Mouse (Mus musculus): ENCODE data around the gene Megf11. TPM values are rescaled to one million over a fixed set of nuclear protein-coding genes. Genes with fewer than 3 reads are reported as not detected.

Gene Megf11
- polyA plus RNA-seq, 1 experiment from 2014 or later: 0.53 TPM

- DNase-seq (ENCODE audit: low spot score) (no peak), ATAC-seq (replicated peaks; ENCODE audit: low FRiP score) (no peak)
- Histone ChIP-seq H3K4me2 (no peak overlapping the region), H3K27ac (ENCODE audit: low read depth, low read length) (no peak overlapping the region), H3K36me3 (ENCODE audit: control insufficient read depth, insufficient read depth, low read length) (no peaks in the 10 kb centered on the region), H3K9ac (ENCODE audit: low read depth, low read length) (no peak overlapping the region), H3K4me1 (replicated peaks; ENCODE audit: control insufficient read depth, insufficient read depth, low read length) (peaks cover 2% of the 10 kb centered on the region), H3K27me3 (replicated peaks; ENCODE audit: control insufficient read depth, insufficient read depth, low read length) (no peaks in the 10 kb centered on the region), H3K4me3 (ENCODE audit: low read depth, low read length) (no peak overlapping the region), H3K9me3 (ENCODE audit: control insufficient read depth, low read length) (no peaks in the 10 kb centered on the region)
- 84% methylated on average over 7 of the region's 7 CpGs for WGBS
These were observed 142.6 kb downstream of the Megf11 start for GRCm38 (mm10) chr9:64528061-64528460.

GRCm38 (mm10) chr9:64528595-64528994 is 143.2 kb downstream of the Megf11 start:
- Histone ChIP-seq H3K4me3 (ENCODE audit: low read depth, low read length) (no peak overlapping the region), H3K36me3 (ENCODE audit: control insufficient read depth, insufficient read depth, low read length) (no peaks in the 10 kb centered on the region), H3K4me1 (replicated peaks; ENCODE audit: control insufficient read depth, insufficient read depth, low read length) (peaks cover 2% of the 10 kb centered on the region), H3K27ac (ENCODE audit: low read depth, low read length) (no peak overlapping the region), H3K4me2 (no peak overlapping the region), H3K27me3 (replicated peaks; ENCODE audit: control insufficient read depth, insufficient read depth, low read length) (no peaks in the 10 kb centered on the region), H3K9me3 (ENCODE audit: control insufficient read depth, low read length) (no peaks in the 10 kb centered on the region), H3K9ac (ENCODE audit: low read depth, low read length) (no peak overlapping the region)
- DNase-seq (ENCODE audit: low spot score) (no peak), ATAC-seq (replicated peaks; ENCODE audit: low FRiP score) (no peak)
- 63% methylated on average over 2 of the region's 2 CpGs for WGBS

- H3K27me3 ChIP-seq (replicated peaks; ENCODE audit: control insufficient read depth, insufficient read depth, low read length): no peaks in the 10 kb centered on the region; the same call in 1 of the 2 replicates
- ATAC-seq (replicated peaks; ENCODE audit: low FRiP score) (no peak), DNase-seq (ENCODE audit: low spot score) (no peak)
- H3K4me2 ChIP-seq: no peak overlapping the region
- no peaks in the 10 kb centered on the region for H3K9me3 ChIP-seq (ENCODE audit: control insufficient read depth, low read length)
- no peak overlapping the region for H3K4me3 ChIP-seq (ENCODE audit: low read depth, low read length)
- H3K4me1 ChIP-seq (replicated peaks; ENCODE audit: control insufficient read depth, insufficient read depth, low read length): peaks cover 18% of the 10 kb centered on the region
- H3K27ac ChIP-seq (ENCODE audit: low read depth, low read length): peak overlapping the region; percentile 66; the same call in 1 of the 2 replicates
- no peaks in the 10 kb centered on the region for H3K36me3 ChIP-seq (ENCODE audit: control insufficient read depth, insufficient read depth, low read length)
- no peak overlapping the region for H3K9ac ChIP-seq (ENCODE audit: low read depth, low read length)
- 80% methylated on average over 3 of the region's 3 CpGs for WGBS
These were observed 146.5 kb downstream of the Megf11 start for GRCm38 (mm10) chr9:64531935-64532334.

GRCm38 (mm10) chr9:64532711-64533242 is 147.4 kb downstream of the Megf11 start:
- no peaks in the 10 kb centered on the region for H3K9me3 ChIP-seq (ENCODE audit: control insufficient read depth, low read length)
- no peaks in the 10 kb centered on the region; the same call in 1 of the 2 replicates for H3K27me3 ChIP-seq (replicated peaks; ENCODE audit: control insufficient read depth, insufficient read depth, low read length)
- H3K4me3 ChIP-seq (ENCODE audit: low read depth, low read length): no peak overlapping the region
- 0 out of 2 replicates have a peak overlapping the region, but pooled peaks have one; percentile 13 for H3K4me2 ChIP-seq
- H3K27ac ChIP-seq (ENCODE audit: low read depth, low read length): peak overlapping the region; percentile 66
- WGBS: 31% methylated on average over 4 of the region's 4 CpGs
- H3K36me3 ChIP-seq (ENCODE audit: control insufficient read depth, insufficient read depth, low read length): no peaks in the 10 kb centered on the region
- ATAC-seq (replicated peaks; ENCODE audit: low FRiP score): no peak
- no peak overlapping the region for H3K9ac ChIP-seq (ENCODE audit: low read depth, low read length)
- H3K4me1 ChIP-seq (replicated peaks; ENCODE audit: control insufficient read depth, insufficient read depth, low read length): peaks cover 18% of the 10 kb centered on the region
- DNase-seq (ENCODE audit: low spot score): peak; percentile 44

DNA sequence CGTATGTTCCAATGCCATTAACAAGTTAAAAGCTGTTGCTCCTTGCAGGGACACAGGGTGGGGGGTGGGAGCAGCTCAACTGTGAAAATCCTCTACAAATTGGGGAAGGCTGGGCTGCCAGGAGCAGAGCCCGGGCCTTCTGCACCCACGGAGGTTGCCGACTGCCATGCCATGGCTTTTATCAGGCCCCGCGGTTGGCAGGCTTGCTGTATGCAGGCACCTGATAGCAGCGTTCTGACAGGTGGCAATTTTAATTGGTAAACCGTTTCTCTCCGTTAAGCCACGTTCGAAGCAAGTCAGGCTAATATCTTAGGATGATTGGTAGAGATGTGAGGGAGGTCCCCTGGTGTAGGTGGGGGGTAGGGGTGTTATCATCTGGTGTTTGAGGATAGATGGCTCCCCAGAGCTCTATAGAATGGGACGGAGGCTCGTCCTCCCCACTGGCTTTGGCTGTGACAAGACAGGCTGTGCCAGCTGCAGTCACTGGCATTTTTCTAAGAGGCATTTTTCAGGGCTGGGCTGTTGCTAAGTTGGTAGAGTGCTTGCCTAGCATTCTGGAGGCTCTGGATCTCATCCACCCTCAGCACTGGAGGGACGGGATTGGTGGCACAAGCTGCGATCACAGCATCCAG is 148.2 kb downstream of the Megf11 start:
- Histone ChIP-seq H3K4me2 (peak overlapping the region; percentile 41), H3K9ac (ENCODE audit: low read depth, low read length) (peak overlapping the region; percentile 39), H3K4me3 (ENCODE audit: low read depth, low read length) (no peak overlapping the region), H3K4me1 (replicated peaks; ENCODE audit: control insufficient read depth, insufficient read depth, low read length) (peaks cover 18% of the 10 kb centered on the region), H3K9me3 (ENCODE audit: control insufficient read depth, low read length) (no peaks in the 10 kb centered on the region), H3K27ac (ENCODE audit: low read depth, low read length) (peak overlapping the region; percentile 96), H3K36me3 (ENCODE audit: control insufficient read depth, insufficient read depth, low read length) (no peaks in the 10 kb centered on the region), H3K27me3 (replicated peaks; ENCODE audit: control insufficient read depth, insufficient read depth, low read length) (no peaks in the 10 kb centered on the region; the same call in 1 of the 2 replicates)
- ATAC-seq (replicated peaks; ENCODE audit: low FRiP score) (peak; percentile 95), DNase-seq (ENCODE audit: low spot score) (peak; percentile 71)
- WGBS: 24% methylated on average over 15 of the region's 15 CpGs

GRCm38 (mm10) chr9:64534313-64534712 is 148.9 kb downstream of the Megf11 start:
- 61% methylated on average over 6 of the region's 6 CpGs for WGBS
- H3K36me3 ChIP-seq (ENCODE audit: control insufficient read depth, insufficient read depth, low read length): no peaks in the 10 kb centered on the region
- DNase-seq (ENCODE audit: low spot score) (no peak), ATAC-seq (replicated peaks; ENCODE audit: low FRiP score) (no peak)
- no peak overlapping the region for H3K4me3 ChIP-seq (ENCODE audit: low read depth, low read length)
- H3K27ac ChIP-seq (ENCODE audit: low read depth, low read length): peak overlapping the region; percentile 96
- no peaks in the 10 kb centered on the region; the same call in 1 of the 2 replicates for H3K27me3 ChIP-seq (replicated peaks; ENCODE audit: control insufficient read depth, insufficient read depth, low read length)
- no peaks in the 10 kb centered on the region for H3K9me3 ChIP-seq (ENCODE audit: control insufficient read depth, low read length)
- peak overlapping the region; percentile 41 for H3K4me2 ChIP-seq
- peaks cover 18% of the 10 kb centered on the region for H3K4me1 ChIP-seq (replicated peaks; ENCODE audit: control insufficient read depth, insufficient read depth, low read length)
- H3K9ac ChIP-seq (ENCODE audit: low read depth, low read length): peak overlapping the region; percentile 39

DNA sequence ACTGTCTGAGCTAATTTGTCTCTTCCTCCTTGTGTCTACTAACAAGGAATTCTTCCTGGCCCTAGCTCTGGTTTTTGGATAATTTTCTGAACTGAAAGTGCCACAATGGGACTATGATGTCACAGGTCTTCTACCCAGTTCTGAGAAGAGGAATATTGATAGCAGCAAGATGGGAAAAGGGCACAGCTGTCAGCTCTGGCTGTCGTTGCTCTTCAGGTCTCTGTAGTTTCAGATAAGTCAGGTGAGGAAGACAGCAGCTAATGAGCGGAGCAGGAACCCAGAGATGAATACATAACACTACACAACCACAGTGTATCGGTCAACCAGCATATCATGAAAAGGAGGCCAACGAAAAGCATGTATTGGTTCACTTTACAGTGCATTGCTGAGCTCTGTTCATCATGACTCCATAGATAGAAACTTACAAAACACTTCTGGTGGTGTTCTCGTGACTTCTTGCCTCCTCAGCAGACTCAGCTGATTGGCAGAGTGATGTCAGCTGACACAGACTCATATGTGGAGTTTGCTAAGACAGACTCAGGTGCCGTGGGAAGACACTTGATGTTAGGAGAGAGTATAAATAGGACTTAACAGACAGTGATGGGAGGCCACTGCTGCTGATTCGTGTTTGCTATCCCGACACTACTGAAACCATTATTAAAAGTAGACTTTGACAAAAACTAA is 149.6 kb downstream of the Megf11 start:
- ATAC-seq (replicated peaks; ENCODE audit: low FRiP score): no peak
- Histone ChIP-seq H3K4me1 (replicated peaks; ENCODE audit: control insufficient read depth, insufficient read depth, low read length) (peaks cover 18% of the 10 kb centered on the region), H3K4me2 (no peak overlapping the region; the same call in 1 of the 2 replicates)

GRCm38 (mm10) chr9:64537821-64538220 is 152.4 kb downstream of the Megf11 start:
- Histone ChIP-seq H3K27ac (ENCODE audit: low read depth, low read length) (no peak overlapping the region), H3K27me3 (replicated peaks; ENCODE audit: control insufficient read depth, insufficient read depth, low read length) (no peaks in the 10 kb centered on the region; the same call in none of the 2 replicates), H3K36me3 (ENCODE audit: control insufficient read depth, insufficient read depth, low read length) (no peaks in the 10 kb centered on the region), H3K4me3 (ENCODE audit: low read depth, low read length) (no peak overlapping the region), H3K4me2 (no peak overlapping the region), H3K9ac (ENCODE audit: low read depth, low read length) (no peak overlapping the region), H3K9me3 (ENCODE audit: control insufficient read depth, low read length) (no peaks in the 10 kb centered on the region), H3K4me1 (replicated peaks; ENCODE audit: control insufficient read depth, insufficient read depth, low read length) (peaks cover 19% of the 10 kb centered on the region)
- ATAC-seq (replicated peaks; ENCODE audit: low FRiP score) (no peak), DNase-seq (ENCODE audit: low spot score) (no peak)
- WGBS: 48% methylated on average over 4 of the region's 4 CpGs

More for the DNA sequence above, 149.6 kb downstream of the Megf11 start:
- Histone ChIP-seq H3K27ac (ENCODE audit: low read depth, low read length) (peak overlapping the region; percentile 96), H3K36me3 (ENCODE audit: control insufficient read depth, insufficient read depth, low read length) (no peaks in the 10 kb centered on the region), H3K9me3 (ENCODE audit: control insufficient read depth, low read length) (no peaks in the 10 kb centered on the region), H3K4me3 (ENCODE audit: low read depth, low read length) (no peak overlapping the region), H3K27me3 (replicated peaks; ENCODE audit: control insufficient read depth, insufficient read depth, low read length) (no peaks in the 10 kb centered on the region; the same call in 1 of the 2 replicates), H3K9ac (ENCODE audit: low read depth, low read length) (peak overlapping the region; percentile 23; the same call in 1 of the 2 replicates)
- 71% methylated on average over 8 of the region's 8 CpGs for WGBS
- no peak for DNase-seq (ENCODE audit: low spot score)

All from liver, embryonic 11.5 days (tissue).